Mouse (Mus musculus) heart, postnatal 0 days (tissue): ENCODE measurements around the gene Lrrc8b.

Experiments
- CTCF ChIP-seq: IDR thresholded peaks from 2 replicates; pipeline ENCODE4 v1.5.1; 2016; ENCODE audit warnings: antibody characterized with exemption, control low read depth, low read depth
- EP300 ChIP-seq: IDR thresholded peaks from 2 replicates; pipeline ENCODE4 v1.6.1; 2016; ENCODE audit warnings: antibody characterized with exemption, low read depth

DNA sequence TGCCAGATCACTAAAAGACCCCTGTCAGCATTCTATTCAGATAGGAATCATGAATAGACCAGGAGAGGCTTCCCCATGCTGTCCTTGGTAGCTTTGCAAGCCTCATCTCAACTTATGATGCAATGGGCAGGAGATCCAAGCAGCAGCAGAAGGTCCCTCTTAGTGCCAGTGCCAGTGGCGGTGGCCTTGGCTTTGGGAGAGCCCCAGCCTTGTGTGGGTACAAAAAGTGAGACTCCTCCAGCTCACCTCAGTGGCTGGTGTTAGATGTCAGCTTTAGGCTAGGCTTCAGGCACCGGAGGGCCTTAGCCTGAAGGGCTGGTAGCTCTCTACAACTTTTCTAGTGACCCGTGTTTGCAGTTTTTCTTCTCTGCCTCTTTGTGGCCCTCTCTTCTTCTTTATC lies 85.6 kb downstream of the Lrrc8b start:
- TF ChIP-seq CTCF (no peak), EP300 (no peak)
